Mouse (Mus musculus): ENCODE measurements at regions not wholly inside any gene's neighbourhood (a gene's known extent, or its start where the extent isn't known, plus 50 kb on each side); places are given as distances from the start of the nearest gene placed in this dataset.

DNA sequence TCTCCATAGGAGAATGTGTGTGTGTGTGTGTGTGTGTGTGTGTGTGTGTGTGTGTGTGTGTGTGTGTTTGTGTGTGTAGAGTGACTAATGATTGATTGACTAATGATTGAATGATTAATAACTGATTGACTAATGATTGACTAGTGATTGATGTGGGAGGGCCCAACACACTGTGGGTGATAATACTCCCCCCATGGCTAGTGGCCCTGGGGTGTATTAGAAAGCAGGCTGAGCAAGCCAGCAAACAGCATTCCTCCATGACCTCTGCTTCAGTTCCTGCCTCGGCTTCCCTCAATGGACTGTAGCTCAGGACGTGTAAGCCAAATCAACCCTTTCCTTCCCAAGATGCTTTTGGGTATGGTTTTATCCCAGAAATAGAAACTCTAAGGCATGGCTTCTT lies 114.1 kb upstream of the Rreb1 start:
- DNase-seq = no peak

GRCm38 (mm10) chr13:37666207-37667003 lies 111.8 kb upstream of the Rreb1 start:
- no peak for DNase-seq

- DNase-seq = no peak
These were observed 110.8 kb upstream of the Rreb1 start for GRCm38 (mm10) chr13:37667386-37667785.

DNA sequence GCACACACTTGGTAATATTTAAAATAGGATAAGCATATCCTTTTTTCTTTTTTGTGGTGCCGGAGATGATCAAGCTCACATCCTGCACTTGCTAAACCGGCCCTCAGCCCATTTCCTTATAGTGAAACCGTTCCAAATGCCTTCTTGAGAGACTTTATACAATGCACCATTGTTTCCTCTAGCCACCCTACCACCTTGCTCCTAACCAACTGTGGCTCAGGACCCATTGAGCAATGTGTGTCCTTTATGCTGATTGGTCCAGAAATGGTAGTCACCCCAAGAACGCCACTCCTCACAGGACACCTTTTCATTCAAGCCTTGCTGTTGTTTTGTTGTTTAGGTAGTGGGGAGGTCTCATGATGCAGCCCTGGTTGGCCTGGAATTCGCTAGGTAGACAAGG lies 110.3 kb upstream of the Rreb1 start:
- no peak for DNase-seq

DNA sequence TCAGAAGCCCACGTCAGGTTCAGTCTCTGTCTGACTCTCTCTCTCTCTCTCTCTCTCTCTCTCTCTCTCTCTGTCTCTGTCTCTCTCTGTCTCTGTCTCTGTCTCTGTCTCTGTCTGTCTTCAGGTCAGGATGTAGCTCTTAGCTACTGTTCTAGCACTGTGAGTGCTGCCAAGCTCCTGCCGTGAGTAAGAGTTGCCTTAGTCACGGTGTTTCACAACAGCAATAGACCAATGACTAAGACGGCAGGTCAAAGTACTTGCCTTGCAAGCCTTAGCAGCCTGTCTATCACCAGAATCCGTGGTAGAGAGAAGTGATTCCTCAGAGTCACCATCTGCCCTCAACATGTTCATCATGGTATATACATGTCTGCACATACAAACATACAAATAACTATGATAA lies 107.1 kb upstream of the Rreb1 start:
- no peak for DNase-seq

DNA sequence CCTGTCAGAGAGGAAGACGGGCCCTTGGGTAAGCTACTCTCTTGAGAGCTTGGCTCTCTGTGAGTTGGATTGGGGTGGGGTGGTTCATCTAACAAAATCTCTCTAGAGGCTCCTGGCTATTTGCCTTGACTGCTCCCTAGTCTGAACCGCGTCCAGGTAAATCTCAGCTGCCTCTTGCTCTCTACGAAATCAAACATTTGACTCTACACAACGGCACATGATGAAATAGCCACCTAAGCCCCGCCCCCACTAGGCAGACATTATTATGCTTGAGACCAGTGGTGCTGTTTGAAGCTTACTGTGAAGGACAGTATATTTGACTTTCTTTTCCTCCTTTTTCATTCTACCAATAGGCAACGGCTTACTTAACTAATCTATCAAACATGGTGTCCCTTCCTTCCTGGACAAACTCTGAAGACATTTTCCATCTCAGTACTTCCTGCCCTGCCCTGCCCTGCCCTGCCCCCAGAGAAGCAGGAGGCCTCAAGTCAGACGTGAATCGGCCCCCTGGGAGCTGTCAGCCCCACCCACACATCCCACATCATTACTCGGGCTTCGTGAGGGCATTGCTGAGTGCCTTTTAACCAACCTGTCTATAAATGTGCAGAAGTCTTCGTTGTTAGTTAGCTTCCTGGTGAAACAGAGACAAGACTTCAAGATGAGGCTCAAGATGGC lies 103.4 kb upstream of the Rreb1 start:
- DNase-seq = no peak

GRCm38 (mm10) chr13:37675718-37676117 lies 102.5 kb upstream of the Rreb1 start:
- no peak for DNase-seq

DNA sequence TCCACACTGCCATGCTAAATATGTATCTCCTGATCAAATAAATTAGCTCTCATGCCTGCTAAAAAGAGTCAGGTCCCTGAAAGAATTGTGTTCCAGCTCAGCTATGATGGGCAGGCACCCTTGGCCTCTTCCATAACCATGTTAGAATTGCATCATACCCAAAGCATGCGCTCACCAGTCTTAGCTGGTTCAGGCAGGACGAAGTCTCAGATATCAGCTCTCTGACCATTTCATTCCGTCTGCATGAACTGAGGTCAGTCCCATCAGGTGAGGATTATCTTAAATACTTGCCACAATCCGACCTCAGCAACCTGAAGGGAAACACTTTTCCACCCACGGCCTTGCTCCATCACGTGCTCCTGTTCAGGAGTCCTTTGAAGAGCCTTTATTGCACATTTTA lies 101.3 kb upstream of the Rreb1 start:
- no peak for DNase-seq

GRCm38 (mm10) chr13:37678251-37678650 lies 99.9 kb upstream of the Rreb1 start:
- DNase-seq = no peak

DNA sequence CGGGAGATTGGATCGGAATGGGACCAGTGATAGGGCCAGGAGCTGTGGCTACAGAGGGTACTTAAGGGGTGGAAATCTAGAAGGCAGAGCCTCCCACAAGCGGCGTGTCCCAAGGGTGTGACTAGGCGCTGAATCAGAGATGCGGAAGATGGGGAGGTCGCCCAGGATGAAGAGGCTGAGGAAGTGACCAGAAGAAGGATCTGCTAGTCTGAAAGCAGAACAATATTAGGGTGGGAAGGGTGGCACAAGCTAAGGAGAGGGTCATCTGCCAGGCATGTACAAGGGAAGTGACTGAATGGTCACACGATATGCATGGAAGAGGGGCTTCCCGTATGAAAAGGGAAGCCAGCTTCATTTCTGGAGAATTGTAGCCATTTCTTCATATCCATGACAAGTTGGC lies 99.4 kb upstream of the Rreb1 start:
- no peak for DNase-seq

- no peak for DNase-seq
These were observed 97.2 kb upstream of the Rreb1 start for GRCm38 (mm10) chr13:37680837-37681619.

DNA sequence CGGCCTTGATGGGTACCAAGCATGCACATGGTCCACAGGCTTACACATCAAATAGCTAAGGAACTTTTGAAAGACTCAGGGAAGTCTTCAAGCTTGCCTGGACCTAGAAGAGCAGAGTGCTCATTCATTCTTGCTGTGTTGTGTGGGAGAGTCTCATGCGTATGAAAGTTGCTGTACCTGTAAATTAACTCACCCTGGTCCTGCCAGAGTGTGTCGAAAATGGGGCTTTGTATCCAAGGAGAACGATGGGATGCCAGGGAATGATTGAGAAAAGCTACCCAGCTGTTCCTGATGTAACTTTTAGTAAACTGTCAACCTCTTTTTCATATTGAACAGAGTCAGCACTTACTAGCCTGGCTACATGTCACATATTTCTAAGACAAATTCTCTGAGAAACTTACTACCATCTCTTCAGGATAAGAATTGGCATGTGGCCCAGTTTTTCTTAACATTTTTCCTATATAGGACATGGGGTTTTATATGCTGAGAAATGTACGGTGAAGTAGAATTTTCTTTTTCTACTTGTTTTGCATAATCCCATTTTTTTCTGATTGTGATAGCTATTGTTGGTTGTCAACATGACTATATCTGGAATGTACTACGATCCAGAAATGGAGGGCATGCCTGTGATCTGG lies 95.0 kb upstream of the Rreb1 start:
- DNase-seq = no peak

DNA sequence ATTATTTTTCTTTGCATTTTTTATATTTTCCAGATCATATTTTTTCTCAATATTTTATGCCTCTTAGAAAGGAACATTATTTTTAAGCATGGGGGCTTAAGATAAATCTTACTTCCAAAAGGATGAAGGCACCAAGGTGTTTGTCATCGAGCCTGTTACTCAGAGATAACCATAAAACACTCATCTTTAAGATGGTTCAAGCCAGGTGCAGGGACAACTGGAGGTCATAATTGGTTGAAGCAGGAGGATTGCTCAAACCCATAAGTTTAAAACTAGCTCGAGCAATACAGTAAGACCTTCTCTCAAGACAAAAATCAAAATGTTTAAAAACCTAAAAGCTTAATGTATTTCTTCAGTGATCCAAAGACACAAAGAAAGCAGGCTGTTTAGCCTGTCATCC lies 92.6 kb upstream of the Rreb1 start:
- no peak for DNase-seq

GRCm38 (mm10) chr13:37686109-37686508 lies 92.1 kb upstream of the Rreb1 start:
- DNase-seq = no peak

DNA sequence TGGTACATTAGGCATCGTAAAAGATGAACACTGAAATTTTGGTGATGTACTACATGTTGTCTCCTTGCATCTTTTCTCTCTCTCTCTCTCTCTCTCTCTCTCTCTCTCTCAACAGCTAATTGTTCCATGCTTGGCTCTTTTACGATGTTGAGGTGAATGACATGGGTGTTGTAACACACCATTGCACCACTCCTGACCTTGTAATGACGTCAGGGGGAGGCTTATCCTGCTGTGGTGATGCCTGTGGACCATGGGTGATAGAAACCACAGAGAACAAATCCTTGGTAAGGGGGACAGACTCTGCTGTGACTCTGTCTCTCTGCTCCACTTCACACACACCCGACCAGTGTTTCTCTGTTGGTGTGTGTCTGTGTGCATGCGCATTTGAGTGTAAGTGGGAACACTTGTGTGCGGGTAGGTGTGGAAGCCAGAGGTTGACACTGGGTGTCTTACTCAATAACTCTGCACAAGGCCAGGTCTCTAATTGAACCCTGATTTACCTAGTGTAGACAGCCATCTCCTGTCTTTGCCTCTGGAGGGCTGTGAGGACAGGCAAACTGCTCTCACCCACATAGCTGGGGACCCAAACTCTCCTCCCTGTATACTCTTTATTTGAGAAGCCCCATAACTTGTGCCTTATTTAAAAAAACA lies 88.9 kb upstream of the Rreb1 start:
- DNase-seq = no peak

GRCm38 (mm10) chr13:37691855-37692445 lies 86.2 kb upstream of the Rreb1 start:
- DNase-seq = no peak

DNA sequence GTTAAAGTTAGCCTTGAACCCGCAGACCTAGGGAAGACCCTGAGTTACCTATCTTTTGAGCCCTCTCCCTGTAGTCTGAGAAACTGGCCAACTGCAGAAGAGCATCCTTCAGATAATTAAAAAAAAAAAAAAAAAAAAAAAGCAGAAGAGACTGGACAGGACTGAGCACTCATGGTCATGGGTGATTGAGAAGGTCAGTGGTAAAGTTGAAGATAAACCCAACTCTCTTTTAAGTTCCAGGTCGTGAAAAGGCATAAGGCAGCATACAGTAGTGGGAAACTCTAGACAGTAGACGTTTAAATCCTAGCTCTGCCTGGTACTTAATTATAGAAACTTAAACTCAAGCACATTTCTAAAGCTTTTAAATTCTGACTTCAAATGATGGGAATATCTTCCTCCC lies 84.6 kb upstream of the Rreb1 start:
- DNase-seq = no peak

GRCm38 (mm10) chr13:37704475-37704874 lies 73.7 kb upstream of the Rreb1 start:
- no peak for DNase-seq

GRCm38 (mm10) chr13:37705482-37705881 lies 72.7 kb upstream of the Rreb1 start:
- DNase-seq = no peak

DNA sequence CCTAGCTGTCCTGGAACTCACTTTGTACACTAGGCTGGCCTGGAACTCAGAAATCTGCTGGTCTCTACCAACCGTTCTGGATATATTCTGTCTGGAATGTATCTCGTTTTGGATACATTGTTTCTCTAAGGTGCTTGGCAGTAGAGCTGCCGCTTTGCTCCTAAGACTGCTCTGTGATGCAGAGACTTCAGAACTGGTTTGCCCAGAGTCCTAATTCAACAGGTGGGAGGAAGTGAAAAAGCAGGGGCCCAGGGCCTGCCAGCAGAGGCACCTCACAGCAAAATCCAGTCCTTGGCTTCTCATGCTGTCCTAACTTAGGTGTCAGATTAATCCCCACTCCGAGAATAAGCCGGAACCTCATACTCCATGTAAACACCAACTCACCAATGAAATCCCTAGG lies 67.3 kb upstream of the Rreb1 start:
- DNase-seq = no peak

GRCm38 (mm10) chr13:37712908-37713496 lies 65.2 kb upstream of the Rreb1 start:
- no peak for DNase-seq

Data from cerebellum, adult 11 months (tissue).